ENCODE assay signal across 9 mouse cellular contexts in the genomic region with DNA sequence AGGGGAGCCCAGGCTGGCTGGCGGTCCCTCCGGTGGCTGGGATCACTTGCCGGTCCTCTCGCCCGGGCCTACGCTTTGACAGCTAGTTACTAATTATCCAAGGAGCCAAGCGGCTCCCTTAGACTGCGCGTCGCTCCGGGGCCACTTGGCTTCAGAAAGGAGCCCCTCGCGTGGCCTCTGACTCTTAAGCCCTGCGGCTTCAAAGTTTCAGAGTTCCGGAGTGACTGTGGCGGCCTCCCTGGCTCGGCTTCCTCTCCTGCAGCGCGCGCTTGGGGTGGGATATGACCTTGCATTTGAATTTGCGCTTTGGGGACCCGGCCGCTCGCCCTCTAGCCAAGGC. TPM values are rescaled to one million over a fixed set of nuclear protein-coding genes. Genes with fewer than 3 reads are reported as not detected.
DNase-seq lines count a peak whose midpoint lies in the region; ATAC-seq lines count a peak whose summit lies in the region.
"Had no signal": no experiment of that assay in that cellular context is flagged by ENCODE, and none has a peak within 500 bp of the region (broad histone marks: within the 10 kb centered on the region; RNA-seq: fewer than 3 reads in every experiment).

No protein-coding gene starts in this region.

- H3K4me2 ChIP-seq in hindbrain, embryonic 11.5 days (replicated peaks; ENCODE audit: low read depth, low read length), result no peak overlapping the region; the same call in 1 of the 2 replicates
- H3K4me2 ChIP-seq in hindbrain, embryonic 16.5 days (ENCODE audit: low read length), result no peak overlapping the region

- no peak overlapping the region for H3K4me3 ChIP-seq in hindbrain, embryonic 11.5 days (ENCODE audit: low read depth, low read length)
- H3K4me3 ChIP-seq in hindbrain, embryonic 16.5 days (ENCODE audit: low read length), result no peak overlapping the region
- H3K4me3 ChIP-seq in embryonic facial prominence, embryonic 10.5 days, result peak overlapping the region; percentile 43

- no peak overlapping the region for H3K27ac ChIP-seq in hindbrain, embryonic 11.5 days (ENCODE audit: low read depth, low read length)
- H3K27ac ChIP-seq in hindbrain, embryonic 16.5 days (ENCODE audit: low read depth, low read length), result no peak overlapping the region
- H3K27ac ChIP-seq in embryonic facial prominence, embryonic 10.5 days (replicated peaks), result no peak overlapping the region
- H3K27ac ChIP-seq: embryonic facial prominence, embryonic 12.5 days had no signal

- no peaks in the 10 kb centered on the region for H3K9me3 ChIP-seq in hindbrain, embryonic 11.5 days (ENCODE audit: control insufficient read depth, low read length)
- no peaks in the 10 kb centered on the region for H3K9me3 ChIP-seq in hindbrain, embryonic 16.5 days (ENCODE audit: control insufficient read depth, low read length)
- H3K9me3 ChIP-seq in embryonic facial prominence, embryonic 10.5 days, result no peaks in the 10 kb centered on the region
- H3K9me3 ChIP-seq: embryonic facial prominence, embryonic 12.5 days had no signal

- H3K27me3 ChIP-seq in hindbrain, embryonic 11.5 days (ENCODE audit: control insufficient read depth, insufficient read depth, low read length), result peaks cover 72% of the 10 kb centered on the region
- peaks cover 44% of the 10 kb centered on the region for H3K27me3 ChIP-seq in hindbrain, embryonic 16.5 days (replicated peaks; ENCODE audit: control insufficient read depth, insufficient read depth, low read length)
- H3K27me3 ChIP-seq in embryonic facial prominence, embryonic 10.5 days (replicated peaks; ENCODE audit: low read depth, poor library complexity, severe bottlenecking), result peaks cover 100% of the 10 kb centered on the region

- WGBS in hindbrain, embryonic 11.5 days, result under 1% methylated on average over 24 of the region's 24 CpGs
- under 1% methylated on average over 24 of the region's 24 CpGs for WGBS in hindbrain, embryonic 16.5 days
- under 1% methylated on average over 24 of the region's 24 CpGs for WGBS in embryonic facial prominence, embryonic 10.5 days

- no peak for ATAC-seq in hindbrain, embryonic 11.5 days (ENCODE audit: low FRiP score)
- no peak for ATAC-seq in hindbrain, embryonic 16.5 days
- ATAC-seq in activated CD4-positive, CD25-positive, alpha-beta regulatory T cell, adult 4 months, result no peak

- H3K4me1 ChIP-seq in hindbrain, embryonic 11.5 days (replicated peaks; ENCODE audit: control insufficient read depth, insufficient read depth, low read length), result peaks cover 6% of the 10 kb centered on the region
- peaks cover 3% of the 10 kb centered on the region for H3K4me1 ChIP-seq in hindbrain, embryonic 16.5 days (ENCODE audit: control insufficient read depth, insufficient read depth, low read depth, low read length)
- H3K4me1 ChIP-seq in embryonic facial prominence, embryonic 10.5 days, result peaks cover 41% of the 10 kb centered on the region

- H3K9ac ChIP-seq in hindbrain, embryonic 11.5 days (ENCODE audit: low read depth, low read length), result no peak overlapping the region
- H3K9ac ChIP-seq in hindbrain, embryonic 16.5 days (ENCODE audit: low read depth, low read length), result no peak overlapping the region
- H3K9ac ChIP-seq: embryonic facial prominence, embryonic 12.5 days had no signal

- no peaks in the 10 kb centered on the region for H3K36me3 ChIP-seq in hindbrain, embryonic 11.5 days (ENCODE audit: control insufficient read depth, insufficient read depth, low read length)
- no peaks in the 10 kb centered on the region for H3K36me3 ChIP-seq in hindbrain, embryonic 16.5 days (ENCODE audit: control insufficient read depth, insufficient read depth, low read length)
- no peaks in the 10 kb centered on the region for H3K36me3 ChIP-seq in embryonic facial prominence, embryonic 10.5 days (replicated peaks)
- H3K36me3 ChIP-seq: embryonic facial prominence, embryonic 12.5 days had no signal

- DNase-seq in hindbrain, embryonic 11.5 days (ENCODE audit: low spot score), result peak; percentile 60
- DNase-seq in embryonic facial prominence, embryonic 10.5 days (ENCODE audit: low spot score), result peak; percentile 70
- peak; percentile 67 for DNase-seq in kidney, postnatal 10 days
- DNase-seq in lung, postnatal 4 days, result peak; percentile 22 to 29
- DNase-seq in natural killer cell, adult 2 months (ENCODE audit: low spot score in 2 of 2), result no peak
- no peak for DNase-seq in urinary bladder, adult 2 months (ENCODE audit: low spot score)

RNA-seq across cellular contexts. Expression of a gene that starts 2.1 kb away (rescaled TPM):
- polyA plus RNA-seq in hindbrain, embryonic 11.5 days (2014; fragmentation: Nextera tagmentation; extraction: Ambion mirVana), result 0.32 TPM in 1 of 2 replicates, not detected in the other
- 0.25 and 0.33 TPM in 2 replicates for polyA plus RNA-seq in hindbrain, embryonic 16.5 days (2015; fragmentation: Nextera tagmentation; extraction: Ambion mirVana)
- 0.07 and 0.18 TPM in 2 replicates for polyA plus RNA-seq in embryonic facial prominence, embryonic 10.5 days (2016; fragmentation: Nextera tagmentation; extraction: Ambion mirVana)
- not detected for polyA plus RNA-seq in activated CD4-positive, CD25-positive, alpha-beta regulatory T cell, adult 4 months (2017; shearing (Covaris generic))
- polyA plus RNA-seq in urinary bladder, adult 2 months (2012; rRNA removed), result 11.7 and 12.5 TPM in 2 replicates
- polyA plus RNA-seq: embryonic facial prominence, embryonic 12.5 days had no signal

Comparison
In these comparisons a context has a peak if more than half of its experiments do, and no peak if none do; other contexts are left out.
1. DNase-seq: peak in hindbrain, embryonic 11.5 days (single experiment), embryonic facial prominence, embryonic 10.5 days (single experiment), kidney, postnatal 10 days (single experiment) and lung, postnatal 4 days (2 of 2); none in natural killer cell, adult 2 months (0 of 2) and urinary bladder, adult 2 months (single experiment).